Mouse (Mus musculus): ENCODE results near the gene Ncor1.
A peak's percentile ranks its signal among the peaks of the same experiment; 100 is the strongest.
"Not testable (repeated sequence)": the region's sequence is repeated elsewhere in the genome, so short reads cannot be mapped to it uniquely, and the experiment has no call there.

Ncor1 gene

GRCm38 (mm10) chr11:62458276-62458724, at the start of gene Ncor1, which contains the start of gene Pigl:
TSS of gene Ncor1 (minus strand) at chr11:62458541.
TSS of gene Pigl (plus strand) at chr11:62458460.
- peak; percentile 86 to 88 for DNase-seq (ENCODE audit: low spot score in 2 of 2)

GRCm38 (mm10) chr11:62507683-62508082, 49.3 kb upstream of the Ncor1 start:
- no peak for DNase-seq (ENCODE audit: low spot score in 2 of 2)

- DNase-seq (ENCODE audit: low spot score in 2 of 2): no peak
Observed at GRCm38 (mm10) chr11:62500529-62500928, 42.2 kb upstream of the Ncor1 start.

GRCm38 (mm10) chr11:62498802-62499201, 40.5 kb upstream of the Ncor1 start:
- DNase-seq (ENCODE audit: low spot score in 2 of 2): no peak

- DNase-seq (ENCODE audit: low spot score in 2 of 2): no peak
Observed at GRCm38 (mm10) chr11:62497181-62497580, 38.8 kb upstream of the Ncor1 start.

GRCm38 (mm10) chr11:62496151-62496715, 37.9 kb upstream of the Ncor1 start:
- peak in 1 of 2 experiments; percentile 7 for DNase-seq (ENCODE audit: low spot score in 2 of 2)

- DNase-seq (ENCODE audit: low spot score in 2 of 2): peak; percentile 37 to 46
Observed at GRCm38 (mm10) chr11:62495276-62495801, 37.0 kb upstream of the Ncor1 start.

GRCm38 (mm10) chr11:62494754-62495275, 36.5 kb upstream of the Ncor1 start:
- peak; percentile 68 to 84 for DNase-seq (ENCODE audit: low spot score in 2 of 2)

- no peak for DNase-seq (ENCODE audit: low spot score in 2 of 2)
Observed at GRCm38 (mm10) chr11:62493701-62494100, 35.4 kb upstream of the Ncor1 start.

- no peak for DNase-seq (ENCODE audit: low spot score in 2 of 2)
Observed at GRCm38 (mm10) chr11:62487540-62488350, 29.4 kb upstream of the Ncor1 start.

GRCm38 (mm10) chr11:62486949-62487348, 28.6 kb upstream of the Ncor1 start:
- DNase-seq (ENCODE audit: low spot score in 2 of 2): no peak

- DNase-seq (ENCODE audit: low spot score in 2 of 2): no peak
Observed at GRCm38 (mm10) chr11:62479581-62479980, 21.2 kb upstream of the Ncor1 start.

GRCm38 (mm10) chr11:62478931-62479330, 20.6 kb upstream of the Ncor1 start:
- no peak for DNase-seq (ENCODE audit: low spot score in 2 of 2)

GRCm38 (mm10) chr11:62476156-62476555, 17.8 kb upstream of the Ncor1 start:
- no peak for DNase-seq (ENCODE audit: low spot score in 2 of 2)

- no peak for DNase-seq (ENCODE audit: low spot score in 2 of 2)
Observed at GRCm38 (mm10) chr11:62473516-62473915, 15.2 kb upstream of the Ncor1 start.

GRCm38 (mm10) chr11:62470451-62470850, 12.1 kb upstream of the Ncor1 start:
- no peak for DNase-seq (ENCODE audit: low spot score in 2 of 2)

GRCm38 (mm10) chr11:62467289-62467688, 8.9 kb upstream of the Ncor1 start:
- DNase-seq (ENCODE audit: low spot score in 2 of 2): not testable (repeated sequence)

GRCm38 (mm10) chr11:62466546-62466945, 8.2 kb upstream of the Ncor1 start:
- no peak for DNase-seq (ENCODE audit: low spot score in 2 of 2)

GRCm38 (mm10) chr11:62465849-62466248, 7.5 kb upstream of the Ncor1 start:
- no peak for DNase-seq (ENCODE audit: low spot score in 2 of 2)

GRCm38 (mm10) chr11:62464696-62465095, 6.4 kb upstream of the Ncor1 start:
- DNase-seq (ENCODE audit: low spot score in 2 of 2): no peak

GRCm38 (mm10) chr11:62463225-62463915, 5.0 kb upstream of the Ncor1 start:
- no peak for DNase-seq (ENCODE audit: low spot score in 2 of 2)

- DNase-seq (ENCODE audit: low spot score in 2 of 2): not testable (repeated sequence)
Observed at GRCm38 (mm10) chr11:62462529-62462928, 4.2 kb upstream of the Ncor1 start.

Measured in heart, adult 9 months (tissue).